Mouse (Mus musculus) heart, adult 2 months (tissue): ENCODE measurements around the gene Zmynd8. TPM values are rescaled to one million over a fixed set of nuclear protein-coding genes. Genes with fewer than 3 reads are reported as not detected.
A peak's percentile ranks its signal among the peaks of the same experiment; 100 is the strongest.

Experiments
- DNase-seq, 2 experiments: peaks; one replicate each; pipeline ENCODE4 v3.0.0; 2021
- H3K27ac ChIP-seq: fragments of 200-600 bp; 2 replicates; pipeline ENCODE4 v1.8.1; 2022
- H3K27me3 ChIP-seq: fragments of 200-500 bp; 2 replicates; pipeline ENCODE4 v1.6.1; 2012; ENCODE audit warnings: mild to moderate bottlenecking, low read length, inconsistent platforms, mixed read lengths; ENCODE audit not compliant: control insufficient read depth, insufficient read depth
- H3K36me3 ChIP-seq: fragments of 200-500 bp; 2 replicates; pipeline ENCODE4 v1.6.1; 2012; ENCODE audit warnings: low read length, inconsistent platforms; ENCODE audit not compliant: control insufficient read depth, insufficient read depth
- H3K4me1 ChIP-seq: fragments of 200-500 bp; 2 replicates; pipeline ENCODE4 v1.6.1; 2011; ENCODE audit warnings: low read length; ENCODE audit not compliant: control insufficient read depth, insufficient read depth
- H3K4me3 ChIP-seq: fragments of 200-600 bp; 2 replicates; pipeline ENCODE4 v1.8.1; 2022
- H3K79me2 ChIP-seq: fragments of 200-500 bp; replicated peaks from 2 replicates; pipeline ENCODE4 v1.6.1; 2012; ENCODE audit warnings: mild to moderate bottlenecking, inconsistent platforms, low read length, moderate library complexity, mixed read lengths; ENCODE audit not compliant: control insufficient read depth, insufficient read depth
- H3K9ac ChIP-seq: fragments of 200-500 bp; 2 replicates; pipeline ENCODE4 v1.6.1; 2012; ENCODE audit warnings: low read depth, mild to moderate bottlenecking, control low read depth, inconsistent platforms, low read length, mixed read lengths
- CTCF ChIP-seq: fragments of 200-600 bp; IDR thresholded peaks from 2 replicates; pipeline ENCODE4 v1.8.1; 2022; ENCODE audit warnings: antibody characterized with exemption, mild to moderate bottlenecking, moderate library complexity
- EP300 ChIP-seq: fragments of 200-500 bp; IDR thresholded peaks from 2 replicates; pipeline ENCODE4 v1.6.1; 2011; ENCODE audit warnings: low read depth, low read length, control low read depth; ENCODE audit not compliant: insufficient read depth
- POLR2A ChIP-seq: fragments of 200-500 bp; IDR thresholded peaks from 2 replicates; pipeline ENCODE4 v1.6.1; 2011; ENCODE audit warnings: mild to moderate bottlenecking, low read depth, low read length, control low read depth; ENCODE audit not compliant: insufficient read depth
- WGBS: fragments of 180-500 bp; shearing (Covaris S2); methylation state at CpG from one replicate; pipeline ENCODE4 v1.1.7; 2018; 5-methylcytosine and 5-hydroxymethylcytosine counted together
- intact Hi-C: fragments of 180-260 bp; cut with DNase I; formaldehyde crosslinking; loops from one replicate; pipeline ENCODE4 v1.15.1; 2025
- polyA plus RNA-seq: library from polyadenylated mRNA; depleted of rRNA; stranded (reverse); fragments of >200 nt; gene quantifications from 2 replicates; pipeline ENCODE4 v1.2.3, GENCODE M21; 2012
- total RNA-seq, 2 experiments: library from RNA; stranded (reverse); gene quantifications; 2 replicates each; pipeline ENCODE4 v1.2.3; 2021

Gene Zmynd8
- total and polyA plus RNA-seq, 3 experiments = 20.4 to 47.2 (median 44.4) TPM

DNA sequence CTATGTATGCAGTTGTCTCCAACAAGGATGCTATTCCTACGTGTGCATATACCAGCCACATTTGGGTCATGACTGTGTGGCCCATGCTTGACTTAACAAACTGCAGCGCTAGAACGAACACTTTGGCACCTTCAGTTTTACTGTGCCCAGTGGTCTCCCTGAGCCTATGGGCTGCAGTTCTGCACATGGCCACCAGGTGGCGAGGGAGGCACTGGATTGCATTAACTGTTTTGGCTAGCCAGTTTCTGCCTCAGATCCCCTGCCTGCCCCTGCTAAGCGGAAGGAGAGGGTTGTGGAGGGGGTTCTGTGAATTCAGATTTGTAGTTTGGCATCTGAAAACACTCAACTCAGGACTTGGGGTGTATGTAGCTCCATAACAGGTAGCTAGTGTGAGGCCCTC lies 116.5 kb downstream of the Zmynd8 start:
- no peaks in the 10 kb centered on the region for H3K79me2 ChIP-seq
- no peak overlapping the region for H3K27ac ChIP-seq
- H3K4me1 ChIP-seq = peaks cover 1% of the 10 kb centered on the region; the same call in 1 of the 2 replicates
- intact Hi-C loops = loop anchor here (5.0 to 10.0 kb wide), 2 partner anchors 265 to 782 kb away; no protein-coding TSS in a partner anchor
- no peaks in the 10 kb centered on the region for H3K36me3 ChIP-seq
- no peaks in the 10 kb centered on the region for H3K27me3 ChIP-seq
- no peak overlapping the region for H3K9ac ChIP-seq
- 28% methylated on average over 5 of the region's 5 CpGs for WGBS
- peak; percentile 67 to 85 for DNase-seq
- H3K4me3 ChIP-seq = no peak overlapping the region
- TF ChIP-seq EP300 (peak; percentile 54; the same call in 1 of the 2 replicates), CTCF (no peak)

DNA sequence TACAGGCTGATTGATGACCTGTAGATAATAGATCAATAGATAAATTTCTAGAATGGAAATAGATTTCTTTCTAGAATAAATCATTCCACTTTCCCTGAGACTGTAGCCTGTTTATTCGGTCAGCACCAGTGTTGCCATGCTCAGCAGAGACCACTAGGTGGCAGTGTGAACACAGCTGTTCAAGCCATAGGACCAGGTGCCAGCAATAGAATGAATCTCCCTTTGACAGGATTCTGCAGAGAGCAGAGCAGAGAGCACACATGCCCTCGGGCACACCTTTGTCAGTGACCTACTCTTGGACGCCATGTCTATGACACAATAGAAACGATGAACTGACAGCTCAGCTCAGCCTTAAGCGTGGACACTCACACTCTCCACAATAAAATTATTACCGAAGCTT lies 119.9 kb downstream of the Zmynd8 start:
- intact Hi-C loops = no loop called here
- H3K27me3 ChIP-seq = no peaks in the 10 kb centered on the region
- 19% methylated on average over 6 of the region's 6 CpGs for WGBS
- H3K27ac ChIP-seq = no peak overlapping the region
- no peaks in the 10 kb centered on the region for H3K79me2 ChIP-seq
- H3K36me3 ChIP-seq = no peaks in the 10 kb centered on the region
- H3K9ac ChIP-seq = no peak overlapping the region
- peak; percentile 64 to 74 for DNase-seq
- TF ChIP-seq CTCF (peak; percentile 99; the same call in 1 of the 2 replicates), EP300 (peak; percentile 80), POLR2A (no peak)
- no peak overlapping the region for H3K4me3 ChIP-seq
- H3K4me1 ChIP-seq = peaks cover 1% of the 10 kb centered on the region; the same call in 1 of the 2 replicates

DNA sequence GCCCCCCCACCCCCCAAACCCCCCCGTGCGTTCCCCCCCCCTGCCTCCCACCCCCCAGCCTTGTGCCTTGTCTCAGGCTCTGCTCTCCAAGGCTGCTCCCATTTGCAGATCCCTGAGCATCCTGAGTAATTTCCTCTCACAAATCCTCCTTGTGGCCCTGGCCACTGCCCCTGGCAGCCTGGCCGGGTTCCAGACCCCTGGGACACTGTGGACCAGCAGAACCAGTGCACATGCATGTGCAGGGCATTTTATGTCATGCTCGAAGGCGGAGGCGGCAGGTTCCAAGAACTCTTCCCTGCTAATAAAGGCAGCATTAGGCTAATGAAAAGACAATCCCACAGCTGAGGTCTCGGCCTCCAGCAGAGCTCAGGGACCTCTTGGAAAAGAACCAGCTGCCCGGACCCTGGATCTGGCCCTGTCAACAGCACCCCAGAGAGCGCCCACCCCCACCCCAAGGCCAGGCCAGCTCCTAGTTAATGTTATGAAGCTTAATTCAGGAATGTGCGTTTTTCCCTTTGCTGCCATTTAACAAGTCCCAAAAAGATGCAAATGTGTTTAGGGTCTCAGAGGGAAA lies 129.4 kb downstream of the Zmynd8 start:
- no peak for DNase-seq
- no peak for TF ChIP-seq CTCF
- TF ChIP-seq POLR2A = no peak
- TF ChIP-seq EP300 = no peak
- Histone ChIP-seq H3K9ac (no peak overlapping the region), H3K79me2 (no peaks in the 10 kb centered on the region), H3K36me3 (no peaks in the 10 kb centered on the region), H3K27ac (no peak overlapping the region), H3K4me1 (no peaks in the 10 kb centered on the region), H3K4me3 (no peak overlapping the region), H3K27me3 (no peaks in the 10 kb centered on the region)
- intact Hi-C loops = no loop called here
- 58% methylated on average over 10 of the region's 10 CpGs for WGBS

DNA sequence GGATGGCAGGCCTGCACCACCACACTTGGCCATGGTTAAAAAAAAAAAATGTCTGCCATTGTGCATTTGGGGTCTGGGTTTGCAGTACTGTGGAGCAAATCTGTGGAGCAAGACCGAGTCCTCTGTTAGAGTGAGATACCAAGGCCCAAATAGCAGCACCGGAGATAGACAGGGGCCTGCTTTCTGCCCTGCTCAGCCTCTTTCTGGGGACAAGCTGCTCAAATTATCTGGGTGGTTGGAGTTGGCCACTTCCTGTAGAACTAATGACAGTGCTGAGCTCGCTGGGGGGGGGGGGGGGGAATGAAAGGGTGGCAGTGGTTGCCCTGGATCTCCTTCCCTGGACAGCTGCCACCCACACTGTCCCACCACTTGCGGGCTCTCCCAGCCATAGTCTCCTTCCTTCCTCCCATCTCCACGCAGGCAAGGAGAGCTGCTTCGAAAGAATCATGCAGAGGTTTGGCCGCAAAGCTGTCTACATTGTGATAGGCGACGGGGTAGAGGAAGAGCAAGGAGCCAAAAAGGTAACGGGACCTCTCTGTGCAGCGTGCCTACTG lies 129.9 kb downstream of the Zmynd8 start:
- H3K36me3 ChIP-seq = no peaks in the 10 kb centered on the region
- no peak for DNase-seq
- 47% methylated on average over 11 of the region's 11 CpGs for WGBS
- no peak overlapping the region for H3K4me3 ChIP-seq
- intact Hi-C loops = no loop called here
- H3K27ac ChIP-seq = no peak overlapping the region
- TF ChIP-seq EP300 (no peak), CTCF (no peak), POLR2A (no peak)
- no peaks in the 10 kb centered on the region for H3K27me3 ChIP-seq
- no peaks in the 10 kb centered on the region for H3K79me2 ChIP-seq
- no peak overlapping the region for H3K9ac ChIP-seq
- no peaks in the 10 kb centered on the region for H3K4me1 ChIP-seq

DNA sequence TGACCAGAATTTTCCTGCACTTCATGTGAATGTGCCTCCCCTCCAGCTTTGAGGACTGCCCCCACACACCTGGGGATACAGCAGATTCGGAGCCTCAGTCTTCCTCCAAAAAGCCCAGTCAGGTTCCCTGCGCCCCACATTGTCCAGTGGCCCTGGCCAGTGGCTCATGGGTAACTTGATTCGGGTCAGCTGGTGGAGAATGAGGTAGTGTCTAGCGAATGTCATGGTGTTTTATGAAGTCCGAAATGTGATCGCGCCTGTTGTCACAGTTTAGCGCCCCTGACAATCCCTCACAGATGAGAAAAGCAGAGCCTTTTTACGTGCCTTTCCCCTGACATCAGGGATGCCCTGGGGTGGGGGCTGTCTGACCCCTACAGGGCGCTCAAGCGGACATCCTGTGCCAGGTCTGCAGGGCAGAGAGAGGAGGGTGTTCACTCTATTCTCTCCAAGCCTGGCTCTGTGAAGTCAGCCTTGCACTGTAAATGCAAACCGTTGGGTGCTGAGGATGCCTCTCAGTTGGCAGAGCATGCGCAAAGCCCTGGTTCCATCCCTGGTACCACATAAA lies 139.3 kb downstream of the Zmynd8 start:
- Histone ChIP-seq H3K27me3 (no peaks in the 10 kb centered on the region), H3K79me2 (no peaks in the 10 kb centered on the region), H3K9ac (no peak overlapping the region), H3K4me3 (no peak overlapping the region), H3K4me1 (no peaks in the 10 kb centered on the region), H3K36me3 (no peaks in the 10 kb centered on the region), H3K27ac (no peak overlapping the region)
- TF ChIP-seq POLR2A (no peak), CTCF (no peak), EP300 (no peak)
- DNase-seq = no peak
- WGBS = 89% methylated on average over 13 of the region's 13 CpGs
- intact Hi-C loops = no loop called here

DNA sequence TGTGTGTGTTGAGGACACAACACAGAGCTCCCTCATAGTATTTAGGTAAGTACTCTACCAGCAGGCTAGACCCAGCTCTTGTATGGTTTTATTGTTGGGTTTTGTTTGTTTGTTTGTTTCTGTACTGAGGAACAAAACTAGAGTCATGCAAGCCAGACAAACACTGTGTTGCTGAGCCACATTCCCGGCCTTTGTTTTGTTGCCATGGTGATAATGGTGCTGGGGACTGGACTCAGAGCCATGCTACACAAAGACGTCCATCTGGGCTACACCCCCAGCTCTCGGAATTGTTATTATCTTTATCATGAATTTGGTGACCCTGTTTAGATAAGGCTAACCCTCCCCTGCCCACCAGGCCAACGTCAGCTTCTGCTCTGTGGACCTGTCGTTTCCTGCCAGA lies 140.3 kb downstream of the Zmynd8 start:
- H3K4me3 ChIP-seq = no peak overlapping the region
- no peak overlapping the region for H3K9ac ChIP-seq
- no peaks in the 10 kb centered on the region for H3K4me1 ChIP-seq
- intact Hi-C loops = no loop called here
- no peaks in the 10 kb centered on the region for H3K27me3 ChIP-seq
- 13% methylated on average over 5 of the region's 5 CpGs for WGBS
- TF ChIP-seq CTCF = no peak
- TF ChIP-seq EP300 = no peak
- no peak for TF ChIP-seq POLR2A
- no peak for DNase-seq
- H3K79me2 ChIP-seq = no peaks in the 10 kb centered on the region
- no peaks in the 10 kb centered on the region for H3K36me3 ChIP-seq
- H3K27ac ChIP-seq = no peak overlapping the region
